Mouse (Mus musculus) embryo, embryonic 11.5 days (tissue): ENCODE measurements around the gene Fam189a1.

Experiments used
- DNase-seq: peaks from one replicate; pipeline ENCODE4 v3.0.0-alpha.2; 2012; ENCODE audit warnings: low read depth, low spot score

The Fam189a1 gene

DNA sequence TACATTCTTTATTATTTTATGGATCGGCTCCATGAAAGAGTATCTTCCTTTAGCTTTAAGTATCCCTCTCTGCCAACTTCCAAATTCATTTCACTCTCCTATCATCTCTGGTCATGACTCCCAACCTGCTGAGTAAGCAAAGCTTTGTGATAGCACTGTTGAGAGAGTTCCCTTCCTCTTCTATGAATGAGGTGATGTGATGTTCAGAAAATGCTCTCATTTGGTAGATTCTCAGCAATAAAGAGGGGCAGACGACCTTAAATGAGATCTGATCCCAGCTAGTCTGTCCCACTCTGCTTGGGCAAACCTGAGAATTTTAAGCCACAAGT, 205.6 kb downstream of the Fam189a1 start:
- no peak for DNase-seq

DNA sequence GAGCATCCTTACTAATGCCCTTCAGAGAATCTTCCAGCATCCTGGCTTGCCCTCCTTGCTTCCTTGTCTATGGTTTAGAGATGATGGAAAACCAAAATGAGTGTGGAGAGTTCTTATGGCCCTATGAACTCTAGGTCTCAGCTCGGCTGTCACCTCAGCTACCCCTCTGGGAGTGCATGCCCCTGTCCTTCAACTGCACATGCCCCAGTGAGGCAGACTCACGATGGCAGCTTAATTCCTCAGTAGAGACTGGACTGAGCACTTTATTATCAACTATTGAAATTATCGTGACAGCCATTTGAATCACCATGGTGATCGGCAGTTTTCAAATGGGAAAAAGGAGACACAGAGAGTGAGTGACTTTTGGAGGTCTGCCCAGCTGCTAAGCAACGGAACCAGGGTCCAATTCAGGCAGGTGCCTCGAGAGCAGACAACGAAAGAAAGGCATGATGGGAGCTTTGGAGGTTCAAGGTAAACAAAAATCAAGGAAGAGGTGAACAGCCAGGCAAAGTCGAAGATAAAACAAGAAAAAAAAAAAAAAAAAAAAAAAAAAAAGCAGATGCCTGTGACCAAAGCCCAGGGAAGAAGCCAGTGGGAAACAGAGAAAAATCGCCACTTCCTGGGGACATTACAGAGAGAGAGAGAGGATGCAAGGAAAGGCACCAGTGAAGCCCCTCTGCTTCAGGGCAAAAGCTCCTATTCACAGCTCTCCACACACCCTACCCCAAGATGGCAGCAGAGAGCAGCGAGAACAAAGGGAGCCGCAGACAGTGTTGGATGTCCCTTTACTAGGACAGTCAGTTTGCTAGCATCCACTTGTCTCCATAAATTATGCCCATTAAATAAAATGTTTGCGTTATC, 206.2 kb downstream of the Fam189a1 start:
- DNase-seq: peak; percentile 19

DNA sequence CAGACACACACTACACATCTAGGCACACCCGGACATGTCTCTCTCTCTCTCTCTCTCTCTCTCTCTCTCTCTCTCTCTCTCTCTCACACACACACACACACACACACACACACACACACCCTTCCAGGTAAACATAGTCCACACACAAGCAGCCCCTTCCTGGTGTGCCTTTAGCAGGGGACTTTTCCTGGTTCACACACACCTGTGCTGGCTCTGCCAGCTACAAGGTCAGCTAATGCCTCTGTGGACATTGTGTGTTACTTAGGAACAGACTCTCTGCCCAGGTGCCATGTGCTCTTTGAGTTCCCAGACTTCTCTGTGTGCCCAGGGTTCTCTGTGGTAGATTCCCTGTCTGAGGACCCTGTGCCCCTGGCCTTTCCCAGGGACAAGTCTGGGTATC, 206.9 kb downstream of the Fam189a1 start:
- DNase-seq: no peak

DNA sequence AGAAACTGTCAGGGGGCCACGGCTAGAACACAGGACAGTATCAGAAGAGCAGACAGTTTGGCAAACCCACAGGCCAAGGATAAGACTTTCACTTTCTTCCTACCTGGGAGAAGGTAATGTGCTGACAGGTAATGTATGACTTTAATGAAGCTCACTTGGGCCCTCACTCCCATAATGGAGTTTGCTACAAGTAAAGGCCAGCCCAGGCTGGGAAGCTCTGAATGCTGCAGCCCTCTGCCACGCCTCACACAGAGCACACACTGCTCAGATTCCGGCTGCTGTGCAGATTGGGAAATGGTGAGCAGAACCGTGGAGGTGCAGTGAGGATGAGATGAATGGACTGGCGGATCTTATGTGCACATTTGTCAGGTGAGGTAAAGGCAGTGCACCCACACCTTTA, 211.7 kb downstream of the Fam189a1 start:
- DNase-seq: no peak

DNA sequence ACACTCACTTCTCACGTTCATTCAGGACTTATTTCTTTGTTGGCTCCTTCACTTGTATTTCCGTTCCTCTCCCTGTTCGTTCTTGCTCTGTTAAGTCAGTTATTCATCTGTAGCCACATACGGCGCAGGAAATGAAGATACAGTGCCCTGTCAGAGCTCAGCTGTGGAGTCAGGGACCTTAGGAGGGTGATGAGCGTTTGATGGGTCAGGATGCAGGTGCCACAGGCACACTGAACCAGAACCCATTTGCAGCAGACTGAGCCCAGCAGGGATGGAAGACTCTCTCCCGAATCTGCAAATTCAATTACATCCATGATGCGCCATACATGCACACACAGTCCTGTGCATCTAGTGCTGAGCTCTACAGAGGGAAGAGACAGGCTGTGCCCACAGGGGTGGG, 212.2 kb downstream of the Fam189a1 start:
- no peak for DNase-seq

DNA sequence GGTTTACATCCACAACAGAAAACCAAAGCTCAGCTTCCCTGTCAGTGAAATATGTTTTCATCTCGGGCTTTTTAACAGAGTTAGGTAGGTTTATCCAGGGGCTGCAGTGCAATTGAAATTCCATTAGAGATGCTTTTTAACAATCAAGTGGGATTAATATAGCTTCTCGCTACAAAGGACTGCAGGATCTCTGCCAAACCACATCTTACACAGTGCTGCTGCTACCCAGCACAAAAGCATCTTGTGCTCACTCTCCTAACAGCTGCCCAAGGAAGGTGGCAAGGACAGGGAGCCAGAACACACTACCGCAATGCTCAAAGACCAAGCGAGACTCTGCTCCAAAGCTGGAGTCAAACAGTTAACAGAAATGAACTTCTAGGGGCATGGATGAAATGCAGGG, 219.4 kb downstream of the Fam189a1 start:
- no peak for DNase-seq

DNA sequence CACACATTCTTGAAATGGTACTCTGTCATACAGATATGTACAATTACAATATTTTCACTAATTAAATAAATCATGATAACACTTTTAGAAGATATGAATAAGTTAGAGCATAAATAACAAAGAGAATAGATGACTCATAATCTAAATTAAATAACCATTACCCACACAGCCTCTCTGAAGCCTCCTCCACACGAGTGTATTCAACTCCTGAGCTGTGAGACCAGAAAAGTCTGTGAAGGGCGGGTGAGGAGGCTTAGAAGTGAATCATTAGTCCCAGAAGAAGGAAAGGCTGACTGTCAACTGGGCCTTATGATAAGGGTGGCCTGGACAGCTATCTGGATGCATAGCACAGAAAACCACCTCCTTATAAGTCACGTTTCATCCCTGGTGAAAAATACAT, 222.3 kb downstream of the Fam189a1 start:
- DNase-seq: no peak

DNA sequence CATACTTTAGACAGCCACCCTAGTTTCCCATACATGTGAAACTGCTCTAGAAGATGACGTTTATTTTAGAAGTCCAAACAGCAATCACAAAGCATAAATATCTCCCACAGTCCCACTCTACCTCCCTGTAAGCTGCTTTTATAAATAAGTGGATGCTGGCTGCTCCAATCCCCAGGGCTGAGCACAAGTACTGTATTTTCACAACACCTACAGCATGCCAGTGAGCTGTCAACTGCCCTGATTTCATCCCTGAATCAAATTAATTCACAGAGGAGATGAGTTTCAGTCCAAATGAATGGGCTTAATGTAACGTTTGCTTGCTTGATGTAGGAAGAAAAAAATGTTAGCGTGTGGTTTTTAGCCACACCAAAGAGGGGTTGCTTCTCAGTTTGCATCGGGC, 225.4 kb downstream of the Fam189a1 start:
- no peak for DNase-seq

DNA sequence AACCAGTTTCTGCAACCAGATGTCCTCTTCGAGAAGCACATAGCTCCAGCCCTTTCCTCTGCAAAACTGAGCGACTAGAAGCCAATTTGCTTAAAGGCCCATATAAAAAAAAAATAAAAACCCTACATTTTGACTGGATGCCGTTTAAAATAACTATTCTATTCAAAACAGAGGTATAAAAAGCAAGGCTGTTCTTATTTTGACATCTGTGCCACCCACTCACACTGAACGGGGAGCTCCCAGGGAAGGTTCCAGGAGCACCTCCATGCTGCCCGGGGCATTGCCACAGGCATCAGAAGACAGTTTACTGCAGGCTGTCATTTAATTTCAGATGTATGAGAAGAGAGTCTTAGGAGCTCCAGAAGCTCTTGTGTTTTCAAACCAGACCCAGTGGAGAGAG, 232.5 kb downstream of the Fam189a1 start:
- DNase-seq: no peak

DNA sequence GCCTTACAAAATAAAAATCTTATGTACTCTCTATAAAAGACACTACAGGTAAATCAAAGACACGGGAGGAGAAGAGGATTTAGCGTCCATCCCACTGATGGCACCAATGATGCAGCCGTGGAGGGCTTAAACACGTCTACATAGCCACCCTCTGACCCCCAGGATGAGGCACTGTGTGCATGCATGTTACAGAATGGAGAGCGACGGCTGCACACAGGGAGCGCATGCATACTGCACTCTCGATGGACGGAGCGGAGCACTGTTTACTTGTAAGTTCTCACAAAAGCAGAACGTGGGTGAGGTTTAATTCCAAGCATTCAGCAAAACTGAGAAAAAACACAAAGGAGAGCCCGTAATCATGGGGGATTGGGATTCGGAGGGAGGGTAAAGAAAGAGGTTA, 235.2 kb downstream of the Fam189a1 start:
- no peak for DNase-seq

DNA sequence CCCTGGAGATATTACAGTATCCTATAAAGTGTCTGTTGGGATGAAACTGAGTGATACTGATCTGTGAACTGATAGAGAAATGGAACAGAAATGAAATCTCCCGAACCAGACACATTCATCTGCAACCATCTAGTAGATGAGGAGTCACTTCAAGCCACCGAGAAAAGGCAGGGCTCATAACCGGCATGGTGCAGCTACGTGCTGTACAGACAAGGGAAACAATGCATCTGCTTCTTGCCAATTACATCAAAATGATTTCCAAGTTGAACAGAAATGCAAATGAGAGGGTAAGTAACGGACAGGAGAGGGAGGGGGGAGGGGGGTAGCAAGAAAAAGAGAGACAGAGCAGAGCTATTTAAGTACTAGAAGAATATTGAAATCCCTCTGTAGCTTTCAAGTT, 235.6 kb downstream of the Fam189a1 start:
- DNase-seq: no peak

DNA sequence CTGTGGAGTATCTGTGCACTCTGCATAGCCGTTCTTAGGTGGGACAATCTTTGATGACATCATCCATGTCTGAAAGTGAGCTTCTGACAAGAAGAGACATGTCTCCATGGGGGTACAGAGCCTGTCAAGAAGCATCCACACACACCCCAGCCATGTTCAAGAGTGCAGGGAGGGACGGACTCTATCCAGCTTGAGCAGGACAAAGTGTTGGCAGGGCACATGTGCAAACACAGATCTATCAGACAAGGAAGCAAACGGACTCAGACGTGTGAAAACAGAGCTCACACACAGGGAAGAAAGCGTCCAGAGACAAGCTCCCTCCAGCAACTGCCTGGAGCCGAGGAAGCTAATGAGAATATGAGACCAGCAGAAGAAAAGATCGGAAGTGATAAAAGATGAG, 239.7 kb downstream of the Fam189a1 start:
- no peak for DNase-seq

DNA sequence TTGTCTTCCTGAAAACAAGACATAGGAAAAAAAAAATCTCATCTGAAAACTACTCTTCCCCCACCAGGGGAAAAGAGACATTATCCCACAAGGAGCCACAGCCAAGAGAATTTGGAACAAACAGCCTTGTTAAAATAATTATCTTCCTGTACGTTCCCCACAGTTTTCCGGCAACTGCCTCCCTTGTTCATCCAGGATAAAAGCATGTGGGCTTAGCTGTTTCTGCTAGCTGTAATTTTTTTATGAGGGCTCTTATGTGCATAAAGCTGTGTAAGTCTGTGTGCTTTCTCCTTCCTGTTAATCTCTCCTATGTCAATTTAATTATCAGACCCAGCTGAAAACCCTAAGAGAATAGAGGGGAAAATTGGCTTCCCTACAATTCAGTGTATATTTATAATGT, 241.2 kb downstream of the Fam189a1 start:
- DNase-seq: no peak

DNA sequence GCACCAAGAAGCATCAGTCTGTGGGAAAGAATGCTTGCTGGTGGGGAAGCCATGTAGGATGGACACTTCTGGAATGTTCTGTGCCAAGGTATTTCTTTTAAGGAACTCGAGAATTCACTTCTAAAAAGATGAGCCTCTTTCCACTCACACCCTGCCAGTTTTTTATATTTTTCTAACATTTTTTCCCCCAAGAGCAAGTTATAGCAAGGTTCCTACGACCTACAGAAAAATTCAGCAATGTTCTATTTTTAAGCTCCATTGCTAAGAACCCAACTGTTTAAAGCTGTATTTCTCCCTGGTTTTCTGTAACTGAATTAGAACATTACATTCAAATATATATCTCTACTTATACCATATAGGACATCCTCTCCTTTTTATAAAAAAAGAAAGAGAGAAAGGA, 244.4 kb downstream of the Fam189a1 start:
- DNase-seq: no peak

DNA sequence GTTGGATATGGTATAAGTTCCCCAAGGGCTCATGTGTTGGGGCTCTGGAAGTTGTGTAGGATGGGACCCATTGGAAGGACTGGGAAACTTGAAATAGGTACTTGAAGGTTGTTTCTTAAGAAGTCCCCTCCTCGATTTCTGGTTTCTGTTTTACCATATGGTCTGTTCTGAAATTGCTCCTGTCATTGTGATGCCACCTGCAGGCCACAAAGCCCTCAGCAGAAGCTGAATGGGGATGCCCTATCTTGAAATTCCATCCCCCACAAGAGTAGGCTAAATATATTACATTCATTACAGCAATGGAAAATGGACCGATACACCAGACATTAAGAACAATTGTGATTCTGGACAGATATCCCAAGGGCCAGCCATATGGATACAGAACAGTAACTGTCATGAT, 246.2 kb downstream of the Fam189a1 start:
- DNase-seq: no peak

DNA sequence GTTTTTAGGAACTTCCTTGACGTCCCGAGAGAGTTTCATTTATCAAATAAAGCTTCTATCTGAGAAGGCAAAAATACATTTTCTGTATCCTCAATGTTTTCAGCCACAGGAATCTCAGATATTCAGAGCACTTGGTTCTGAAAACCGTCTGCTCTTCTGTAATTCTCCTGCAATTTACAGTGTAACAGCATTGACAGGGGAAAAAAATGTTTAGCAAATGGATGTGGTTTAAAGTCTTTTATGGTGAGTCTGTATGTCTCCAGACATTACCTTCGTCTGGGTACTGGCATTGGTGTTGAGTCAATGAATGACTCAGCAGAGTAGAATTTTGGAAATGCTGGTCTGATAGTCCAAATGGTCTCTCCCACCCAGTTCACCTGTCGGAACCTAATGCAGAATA, 249.4 kb downstream of the Fam189a1 start:
- DNase-seq: no peak

DNA sequence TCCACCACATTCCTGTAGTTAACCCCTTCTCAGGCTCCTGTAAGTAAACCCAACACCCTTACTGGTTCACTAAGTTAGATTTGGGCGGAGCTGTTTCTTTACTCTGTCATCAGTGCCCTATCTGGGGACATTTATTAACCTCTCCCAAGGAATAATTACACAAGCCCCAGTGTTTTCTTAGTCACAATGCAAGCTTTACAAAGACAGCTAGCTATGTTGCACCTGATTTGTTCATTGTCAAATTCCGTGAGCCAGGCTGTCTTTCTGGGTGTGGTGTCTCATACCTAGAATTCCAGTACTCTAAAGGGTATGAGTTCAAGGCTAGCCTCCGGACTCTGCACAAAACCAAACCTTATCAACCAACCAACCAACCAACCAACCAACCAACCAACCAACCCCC, 250.9 kb downstream of the Fam189a1 start:
- no peak for DNase-seq

DNA sequence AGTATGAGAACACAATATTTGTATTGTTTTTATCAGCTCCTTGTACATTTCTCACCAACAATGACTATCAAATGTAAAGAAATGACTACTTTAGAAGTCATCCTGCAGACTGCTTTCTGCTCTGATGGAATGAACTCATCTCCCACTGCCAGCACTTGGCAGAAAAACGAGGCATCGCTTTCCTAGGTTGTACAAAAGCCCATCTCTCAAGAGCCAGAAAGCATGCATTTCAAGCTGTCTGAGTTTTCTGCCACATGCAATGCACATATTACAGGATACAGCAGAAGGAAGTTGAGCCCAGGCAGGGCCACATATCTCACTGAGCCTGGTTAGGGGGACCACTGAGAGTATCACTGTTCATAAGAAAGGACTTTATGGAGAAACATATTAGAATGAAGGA, 256.1 kb downstream of the Fam189a1 start:
- DNase-seq: no peak

DNA sequence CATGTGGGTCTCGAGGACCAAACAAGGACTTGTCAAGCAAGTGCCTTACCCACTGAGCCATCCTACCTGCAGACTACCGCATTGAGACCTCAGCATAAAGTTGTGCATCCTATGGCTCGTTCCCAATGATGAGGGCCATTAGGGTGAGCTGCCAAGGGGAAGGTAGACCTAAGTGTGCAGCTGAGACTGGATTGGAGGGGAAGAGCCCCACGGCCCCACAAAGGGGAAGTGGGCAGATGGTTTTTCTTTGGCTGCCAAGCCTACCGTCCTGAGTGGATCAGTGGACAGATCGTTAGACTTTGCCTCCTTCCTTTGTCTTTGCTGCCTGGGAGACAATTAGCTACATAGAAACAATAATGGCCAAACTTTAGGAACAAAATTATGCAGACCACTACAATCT, 259.8 kb downstream of the Fam189a1 start:
- no peak for DNase-seq

DNA sequence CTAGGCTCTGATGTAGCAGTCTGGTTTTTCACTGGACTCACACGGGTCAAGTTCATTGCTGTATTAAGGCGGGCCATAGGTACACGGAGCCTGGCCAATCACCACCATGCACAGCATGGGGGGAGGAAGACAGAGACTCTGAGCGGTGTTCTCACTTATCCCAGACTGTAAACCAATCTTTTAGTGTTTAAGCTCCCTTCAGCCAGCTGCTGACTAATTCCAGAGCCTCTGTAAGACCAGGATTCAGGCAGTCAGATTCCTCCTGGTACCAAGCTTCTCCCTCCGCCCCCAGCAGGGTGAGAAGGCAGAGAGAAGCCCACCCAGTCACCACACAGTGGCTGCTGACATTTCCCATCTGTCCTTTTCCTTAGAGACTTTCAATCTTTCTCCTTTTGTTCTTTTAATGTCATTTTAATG, 260.7 kb downstream of the Fam189a1 start:
- DNase-seq: no peak

DNA sequence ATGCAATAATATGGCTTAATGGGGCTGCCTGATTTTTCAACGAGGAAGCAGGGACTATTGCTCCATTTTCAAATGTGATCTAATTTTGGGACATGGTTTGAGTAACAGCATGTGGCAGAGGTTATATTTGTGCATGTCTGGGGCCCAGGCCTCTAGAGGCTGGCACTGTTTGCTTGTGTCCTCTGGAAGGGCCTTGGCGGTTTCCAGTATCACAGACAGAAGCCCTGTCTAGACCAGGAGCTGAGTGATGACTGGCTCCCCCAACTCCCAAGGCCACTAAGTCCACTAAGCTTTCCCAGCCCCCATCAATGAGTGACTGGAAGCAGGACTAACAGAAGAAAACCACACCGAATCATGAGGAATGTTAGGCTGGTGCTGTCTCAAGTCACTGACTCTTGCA, 265.2 kb downstream of the Fam189a1 start:
- DNase-seq: no peak

DNA sequence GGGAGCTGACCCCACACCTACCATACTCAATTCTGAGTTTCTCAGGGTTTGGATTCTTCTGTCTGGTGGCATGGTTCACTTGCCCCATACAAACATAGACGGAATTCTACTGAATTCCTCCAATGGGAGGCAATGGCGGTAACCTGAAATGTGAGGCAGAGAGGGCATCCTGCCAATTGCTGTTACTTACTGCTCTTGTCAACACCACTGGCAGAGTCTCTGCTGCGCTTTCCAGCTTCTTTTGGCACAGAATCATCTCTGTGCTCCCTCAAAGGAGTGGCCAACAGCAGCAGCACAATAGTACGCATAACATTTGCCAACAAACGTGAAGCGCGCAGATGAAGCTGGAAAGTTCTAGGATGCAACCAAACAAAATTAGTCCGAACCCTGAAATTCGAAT, 266.5 kb downstream of the Fam189a1 start:
- no peak for DNase-seq

DNA sequence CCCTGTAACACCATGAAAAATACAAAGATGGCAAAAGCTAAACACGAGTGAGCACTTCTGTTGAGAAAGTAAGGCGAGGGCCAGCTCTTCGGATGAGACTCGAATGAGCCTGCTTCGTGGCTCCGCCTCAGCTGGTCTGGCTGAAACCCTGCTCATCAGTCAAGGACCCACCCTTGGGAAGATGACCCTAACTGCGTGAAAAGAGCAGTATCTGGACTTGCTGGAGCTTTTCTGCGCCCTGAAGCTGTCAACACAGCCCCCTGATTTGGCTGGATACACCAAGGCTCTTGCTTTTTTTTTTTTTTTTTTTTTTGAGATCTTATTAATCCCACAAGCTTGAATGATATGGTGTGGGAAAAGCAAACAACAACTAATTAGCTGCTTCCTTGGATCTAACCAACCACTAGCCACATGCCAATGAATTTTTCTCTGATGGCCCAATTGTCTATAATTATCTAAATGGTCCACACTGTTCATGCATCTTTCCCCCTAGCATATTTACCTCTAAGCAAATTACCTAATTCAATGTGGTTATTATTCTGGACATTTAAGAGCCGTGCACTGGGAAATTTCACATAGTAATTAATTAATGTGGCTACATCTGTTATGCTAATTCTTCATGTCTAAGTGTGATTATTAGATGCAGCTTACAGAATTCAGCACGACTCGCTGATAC, 272.0 kb downstream of the Fam189a1 start:
- no peak for DNase-seq

DNA sequence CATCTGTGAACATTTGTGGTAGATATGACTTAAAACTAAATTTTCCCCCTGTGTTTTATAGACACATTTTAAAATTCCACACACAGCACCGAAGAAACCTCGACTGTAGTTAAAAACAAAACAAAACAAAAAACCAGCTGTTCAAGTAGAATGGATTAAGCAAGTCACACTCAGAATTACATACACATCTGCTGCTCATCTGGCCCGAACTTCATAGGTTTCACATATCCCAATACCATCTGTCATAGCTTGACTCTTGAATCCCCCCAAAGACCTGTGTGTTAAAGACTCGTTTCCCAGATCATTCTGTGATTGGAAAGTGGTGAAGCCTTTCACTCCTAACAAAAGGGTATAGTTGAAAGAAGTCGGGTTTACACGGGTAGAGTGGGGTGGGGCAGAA, 274.1 kb downstream of the Fam189a1 start:
- no peak for DNase-seq
